Mouse (Mus musculus): ENCODE data around the gene Il4i1.

DNA sequence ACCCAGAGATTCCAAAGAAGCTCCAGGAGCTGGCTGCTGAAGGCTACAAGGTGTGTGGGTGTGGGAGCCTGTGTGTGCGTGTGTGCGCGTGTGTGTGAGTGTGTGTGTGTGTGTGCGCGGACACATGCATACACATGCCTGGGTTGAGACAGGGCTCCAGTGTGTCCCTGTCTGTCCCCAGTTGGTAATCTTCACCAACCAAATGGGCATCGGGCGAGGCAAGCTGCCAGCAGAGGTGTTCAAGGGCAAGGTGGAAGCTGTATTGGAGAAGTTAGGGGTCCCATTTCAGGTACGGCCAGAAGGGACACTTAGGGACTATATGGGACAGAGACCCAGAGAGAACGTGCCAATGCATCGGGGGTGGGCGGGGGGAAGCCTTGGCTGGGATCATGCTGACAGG lies 43.7 kb downstream of the Il4i1 start:
- TF ChIP-seq CTCF (IDR thresholded peaks at IDR 0.05) (no peak), EP300 (IDR thresholded peaks at IDR 0.05) (no peak)
